In the genomic region with DNA sequence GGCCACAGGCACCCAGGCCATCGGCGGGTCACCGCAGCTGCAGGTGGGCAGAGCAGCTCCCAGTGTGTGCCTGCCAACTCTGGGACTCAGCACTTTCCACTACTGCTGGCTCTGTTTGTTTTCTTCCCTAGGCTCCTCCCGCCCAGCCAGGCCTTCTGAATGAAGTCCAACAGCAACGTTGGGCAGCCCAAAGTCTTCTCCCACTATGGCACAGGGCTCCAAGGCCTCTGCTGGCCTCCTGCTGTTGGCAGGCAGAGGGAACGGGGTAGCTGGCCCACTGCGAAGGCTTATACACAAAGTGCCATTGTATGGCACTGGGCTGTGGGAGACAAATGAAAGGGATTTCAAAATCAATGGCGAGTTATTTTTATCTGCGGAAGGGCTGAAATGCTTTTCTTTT, we compare ENCODE assay signal across 9 mouse cellular contexts.
DNase-seq lines count a peak whose midpoint lies in the region; ATAC-seq and TF ChIP-seq lines count a peak whose summit lies in the region.
"Had no signal": no experiment of that assay in that cellular context is flagged by ENCODE, and none has a peak within 500 bp of the region (broad histone marks: within the 10 kb centered on the region; RNA-seq: fewer than 3 reads in every experiment).

No protein-coding gene starts in this region.

- no peak overlapping the region for H3K4me3 ChIP-seq in midbrain, postnatal 0 days (ENCODE audit: low read depth, low read length)
- no peak overlapping the region for H3K4me3 ChIP-seq in midbrain, embryonic 10.5 days

- no peak for ATAC-seq in midbrain, postnatal 0 days (ENCODE audit: low FRiP score)

- no peak overlapping the region for H3K27ac ChIP-seq in midbrain, postnatal 0 days (ENCODE audit: low read depth, low read length)
- no peak overlapping the region for H3K27ac ChIP-seq in midbrain, embryonic 10.5 days (replicated peaks)
- H3K27ac ChIP-seq: hindbrain, embryonic 14.5 days had no signal

- no peak overlapping the region for H3K9ac ChIP-seq in midbrain, postnatal 0 days (replicated peaks; ENCODE audit: low read length, poor library complexity, severe bottlenecking)
- H3K9ac ChIP-seq: hindbrain, embryonic 14.5 days had no signal

- H3K9me3 ChIP-seq in midbrain, postnatal 0 days (ENCODE audit: low read length) = no peaks in the 10 kb centered on the region
- no peaks in the 10 kb centered on the region for H3K9me3 ChIP-seq in midbrain, embryonic 10.5 days (replicated peaks)

- no peaks in the 10 kb centered on the region for H3K27me3 ChIP-seq in midbrain, postnatal 0 days (ENCODE audit: insufficient read depth, low read length)
- H3K27me3 ChIP-seq in midbrain, embryonic 10.5 days (ENCODE audit: low read depth, poor library complexity, severe bottlenecking) = no peaks in the 10 kb centered on the region

- H3K4me1 ChIP-seq in midbrain, postnatal 0 days (ENCODE audit: insufficient read depth, low read length) = no peaks in the 10 kb centered on the region
- H3K4me1 ChIP-seq in midbrain, embryonic 10.5 days = no peaks in the 10 kb centered on the region

- TF ChIP-seq CTCF in midbrain, postnatal 0 days (IDR thresholded peaks at IDR 0.05) = no peak

- no peaks in the 10 kb centered on the region for H3K36me3 ChIP-seq in midbrain, postnatal 0 days (ENCODE audit: insufficient read depth, low read length)
- H3K36me3 ChIP-seq in midbrain, embryonic 10.5 days = no peaks in the 10 kb centered on the region

- no peak overlapping the region for H3K4me2 ChIP-seq in midbrain, postnatal 0 days (ENCODE audit: low read depth, low read length, poor library complexity, severe bottlenecking)
- H3K4me2 ChIP-seq: hindbrain, embryonic 14.5 days had no signal

- WGBS in midbrain, postnatal 0 days = 59% methylated on average over 9 of the region's 9 CpGs
- 75% methylated on average over 9 of the region's 9 CpGs for WGBS in midbrain, embryonic 10.5 days

- DNase-seq in frontal cortex, postnatal 10 days (ENCODE audit: low spot score in 2 of 2) = peak; percentile 17 to 26
- DNase-seq in frontal cortex, postnatal 25 days (ENCODE audit: low spot score in 2 of 2) = no peak
- DNase-seq in midbrain, postnatal 0 days (ENCODE audit: low spot score) = peak; percentile 24
- no peak for DNase-seq in midbrain, embryonic 10.5 days (ENCODE audit: low spot score)
- peak; percentile 8 to 63 for DNase-seq in layer of hippocampus, postnatal 14 days (ENCODE audit: low spot score in 2 of 2)
- no peak for DNase-seq in spleen, postnatal 10 days (ENCODE audit: low spot score in 2 of 2)
- DNase-seq in natural killer cell, adult 2 months (ENCODE audit: low spot score in 2 of 2) = no peak
- DNase-seq in testis, postnatal 10 days (ENCODE audit: low spot score) = no peak

Comparison
In these comparisons a context has a peak if more than half of its experiments do, and no peak if none do; other contexts are left out.
1. DNase-seq: peak in frontal cortex, postnatal 10 days (2 of 2), midbrain, postnatal 0 days (single experiment) and layer of hippocampus, postnatal 14 days (2 of 2); none in frontal cortex, postnatal 25 days (0 of 2), midbrain, embryonic 10.5 days (single experiment), spleen, postnatal 10 days (0 of 2), natural killer cell, adult 2 months (0 of 2) and testis, postnatal 10 days (single experiment).